Mouse (Mus musculus) mature B cell (primary cell): ENCODE data around the gene Ces1a.

Source experiments
- in situ Hi-C: fragments of 300-500 bp; cut with MboI; formaldehyde crosslinking; loops from 2 replicates; pipeline ENCODE4 v1.14.3; 2019

The Ces1a gene

GRCm38 (mm10) chr8:93048092-93048491, at the start of gene Ces1a:
Gene Ces1a (minus strand): TSS chr8:93048192.
- in situ Hi-C loops = no loop called here

DNA sequence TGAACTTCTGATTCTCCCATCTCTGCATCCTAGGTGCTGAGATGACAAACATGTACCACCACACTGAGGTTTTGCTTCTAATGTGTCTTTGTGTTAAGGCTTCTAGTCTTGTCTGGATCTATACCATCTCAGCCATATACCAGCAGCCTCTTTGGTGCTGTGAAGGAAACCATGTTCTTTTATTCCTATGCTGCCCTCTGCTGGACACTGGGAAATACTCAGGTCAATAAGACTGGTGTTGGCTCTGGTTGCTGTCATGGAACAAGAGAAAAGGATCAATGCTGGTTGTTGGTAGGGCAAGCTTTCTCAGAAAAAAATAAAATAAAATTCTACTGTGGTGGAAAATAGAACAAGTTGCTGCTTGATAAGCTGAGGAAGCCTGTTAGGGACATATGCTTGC, 47.4 kb upstream of the Ces1a start:
- in situ Hi-C loops = no loop called here

DNA sequence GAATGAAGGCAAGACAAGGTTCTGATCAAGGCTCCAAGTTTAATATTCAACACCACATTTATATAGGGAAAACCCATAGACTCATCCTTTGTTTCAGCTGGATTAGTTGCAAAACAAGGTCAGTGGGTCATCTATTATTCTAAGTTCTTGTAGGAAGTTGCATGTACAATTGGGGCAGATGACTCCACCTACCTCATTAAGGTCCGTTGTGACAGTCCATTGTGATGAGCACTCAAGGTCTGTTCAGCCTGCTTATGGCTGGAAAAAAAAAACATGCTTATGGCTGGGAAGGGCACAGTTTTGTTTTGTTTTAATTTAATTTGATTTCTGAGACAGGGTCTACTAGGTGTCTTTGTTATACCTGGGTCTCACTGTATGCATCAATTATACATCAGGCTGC, 43.3 kb upstream of the Ces1a start:
- in situ Hi-C loops = no loop called here

DNA sequence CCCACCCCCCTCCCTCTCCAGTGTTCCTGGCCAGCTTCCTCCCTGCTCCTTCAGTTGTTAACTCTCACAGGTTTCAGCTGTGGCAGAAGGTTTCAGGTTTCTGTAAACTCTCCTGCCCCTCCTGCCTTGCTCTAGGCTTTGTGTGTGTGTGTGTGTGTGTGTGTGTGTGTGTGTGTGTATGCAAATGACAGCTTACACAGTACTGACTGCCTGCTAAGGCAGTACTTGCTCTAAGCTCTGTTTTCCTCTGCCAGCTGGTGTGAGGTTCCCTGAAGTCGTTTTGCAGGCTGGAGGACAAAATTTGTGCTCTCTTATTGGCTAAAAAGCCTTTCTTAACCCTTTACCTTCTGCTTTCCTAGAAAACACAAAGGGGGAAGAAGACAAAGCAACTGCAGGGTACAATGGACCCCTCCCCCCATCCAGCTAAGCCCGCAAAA, 40.7 kb upstream of the Ces1a start:
- in situ Hi-C loops = no loop called here

DNA sequence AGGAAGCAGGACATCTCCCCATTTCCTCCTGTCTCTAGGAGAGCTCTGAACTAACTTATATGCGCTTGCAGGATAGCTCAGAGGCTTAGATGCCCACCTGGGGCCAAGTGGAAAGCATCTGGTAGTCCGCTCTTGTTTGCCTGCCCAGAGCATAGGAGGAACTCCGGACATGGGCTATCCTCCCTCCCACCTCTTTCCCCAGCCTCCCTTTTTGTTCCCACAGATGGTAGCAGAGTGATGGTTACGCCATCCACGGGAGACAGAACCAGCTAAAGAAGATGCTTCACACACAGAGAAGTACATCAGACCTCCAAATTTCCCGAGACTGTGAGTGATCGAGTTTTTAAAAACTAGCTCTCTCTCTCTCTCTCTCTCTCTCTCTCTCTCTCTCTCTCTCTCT, 40.2 kb upstream of the Ces1a start:
- in situ Hi-C loops = no loop called here

GRCm38 (mm10) chr8:93079887-93080286, 31.9 kb upstream of the Ces1a start, which contains the start of gene Ces1b:
Gene Ces1b (minus strand): TSS chr8:93080017.
- in situ Hi-C loops = no loop called here

DNA sequence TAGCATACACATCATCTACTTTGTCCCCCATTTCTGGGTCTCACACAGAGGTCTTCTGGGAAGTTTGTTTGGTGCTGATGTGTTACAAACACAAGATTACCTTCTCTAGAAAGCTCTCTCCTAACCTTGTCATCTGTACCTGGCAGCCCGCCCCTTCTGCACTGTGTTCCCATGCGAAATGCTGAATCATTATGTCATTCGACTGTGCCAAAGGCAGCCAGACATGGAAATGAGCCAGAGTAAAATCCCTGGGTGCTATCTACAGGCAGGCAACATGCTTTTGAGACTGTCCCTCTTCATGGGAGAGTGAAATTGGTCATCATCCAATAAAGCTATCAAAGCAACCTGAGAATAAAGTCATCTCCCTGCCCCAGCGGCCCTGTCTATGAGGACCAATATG, 27.3 kb upstream of the Ces1a start:
- in situ Hi-C loops = no loop called here

- in situ Hi-C loops = no loop called here
These were observed 15.6 kb upstream of the Ces1a start for GRCm38 (mm10) chr8:93063416-93064117.

DNA sequence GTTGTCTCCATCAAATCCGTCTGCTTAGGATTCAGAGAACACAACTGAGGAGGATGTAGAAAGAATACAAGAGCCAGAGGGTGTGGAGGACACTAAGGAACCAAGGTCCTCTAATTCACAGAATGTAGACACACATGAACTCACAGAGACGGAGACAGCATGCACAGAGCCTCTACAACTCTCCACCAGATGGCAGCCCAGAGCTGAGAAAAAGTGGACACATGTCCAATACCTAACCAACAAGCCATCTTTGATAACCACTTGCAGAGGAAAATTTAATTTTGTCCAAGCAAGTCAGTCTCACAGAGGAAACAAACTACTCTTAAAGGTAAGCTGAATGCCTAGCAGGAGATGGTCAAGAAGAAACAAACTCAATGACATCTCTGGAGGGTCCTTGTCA, 11.2 kb upstream of the Ces1a start:
- in situ Hi-C loops = no loop called here

DNA sequence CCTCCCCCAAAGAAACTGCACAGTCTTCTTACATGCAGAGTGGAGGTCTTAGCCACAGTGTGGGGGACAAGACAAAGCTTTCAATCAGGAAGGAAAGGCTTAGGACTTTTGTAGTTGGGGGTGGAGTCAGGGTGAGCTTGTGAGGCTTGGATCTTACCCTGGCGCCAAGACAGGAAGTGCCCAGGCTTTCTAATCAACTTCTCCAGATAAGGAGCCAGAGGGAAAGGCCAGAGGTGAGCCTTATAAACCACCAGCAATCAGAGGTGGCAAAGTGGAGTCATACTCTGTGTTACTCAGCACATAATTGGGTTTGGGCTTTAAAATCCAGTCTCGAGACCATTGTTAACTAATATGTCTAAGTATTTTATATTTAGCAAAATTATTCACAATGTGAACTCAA, 7.2 kb upstream of the Ces1a start:
- in situ Hi-C loops = no loop called here

DNA sequence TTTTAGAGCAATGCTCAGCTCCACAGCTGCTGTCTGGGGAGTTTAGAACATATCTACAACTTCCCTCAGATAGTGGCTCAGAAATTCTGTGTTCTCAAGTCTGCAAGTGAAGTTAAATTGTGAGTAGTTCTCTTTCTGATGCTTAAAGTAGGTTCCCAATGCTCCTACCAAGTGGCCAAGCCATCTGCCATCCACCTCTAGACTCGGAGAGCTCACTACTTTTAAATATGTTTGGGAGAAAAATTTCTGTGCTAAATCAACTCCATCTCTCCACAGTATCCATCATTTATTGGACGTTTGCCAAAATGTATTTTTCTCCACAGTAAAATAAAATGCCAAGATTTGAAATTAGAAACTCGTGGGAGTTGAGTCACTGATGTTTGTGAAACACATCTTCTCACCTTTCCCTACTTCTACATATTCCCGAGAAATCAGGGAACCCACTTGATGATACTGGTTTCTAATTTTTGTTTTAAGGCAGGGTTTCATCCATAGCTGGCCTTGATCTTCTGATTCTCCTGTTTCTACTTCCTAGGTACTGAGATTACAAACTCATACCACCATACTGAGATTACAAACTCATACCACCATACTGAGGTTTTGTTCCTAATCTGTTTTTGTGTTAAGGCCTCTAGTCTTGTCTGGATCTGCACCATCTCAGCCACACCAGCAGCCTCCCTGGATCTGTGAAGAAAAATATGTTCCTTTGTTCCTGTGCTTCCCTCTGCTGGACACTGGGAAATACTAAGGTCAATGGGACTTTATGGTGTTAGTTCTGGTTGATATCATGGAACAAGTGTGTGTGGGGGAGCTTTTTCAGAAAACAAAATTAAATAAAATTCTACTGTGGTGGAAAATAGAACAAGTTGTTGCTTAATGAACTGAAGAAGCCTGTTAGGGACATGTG, 771 bp upstream of the Ces1a start:
- in situ Hi-C loops = no loop called here

- in situ Hi-C loops = no loop called here
These were observed 4.9 kb downstream of the Ces1a start for GRCm38 (mm10) chr8:93043083-93043482.

DNA sequence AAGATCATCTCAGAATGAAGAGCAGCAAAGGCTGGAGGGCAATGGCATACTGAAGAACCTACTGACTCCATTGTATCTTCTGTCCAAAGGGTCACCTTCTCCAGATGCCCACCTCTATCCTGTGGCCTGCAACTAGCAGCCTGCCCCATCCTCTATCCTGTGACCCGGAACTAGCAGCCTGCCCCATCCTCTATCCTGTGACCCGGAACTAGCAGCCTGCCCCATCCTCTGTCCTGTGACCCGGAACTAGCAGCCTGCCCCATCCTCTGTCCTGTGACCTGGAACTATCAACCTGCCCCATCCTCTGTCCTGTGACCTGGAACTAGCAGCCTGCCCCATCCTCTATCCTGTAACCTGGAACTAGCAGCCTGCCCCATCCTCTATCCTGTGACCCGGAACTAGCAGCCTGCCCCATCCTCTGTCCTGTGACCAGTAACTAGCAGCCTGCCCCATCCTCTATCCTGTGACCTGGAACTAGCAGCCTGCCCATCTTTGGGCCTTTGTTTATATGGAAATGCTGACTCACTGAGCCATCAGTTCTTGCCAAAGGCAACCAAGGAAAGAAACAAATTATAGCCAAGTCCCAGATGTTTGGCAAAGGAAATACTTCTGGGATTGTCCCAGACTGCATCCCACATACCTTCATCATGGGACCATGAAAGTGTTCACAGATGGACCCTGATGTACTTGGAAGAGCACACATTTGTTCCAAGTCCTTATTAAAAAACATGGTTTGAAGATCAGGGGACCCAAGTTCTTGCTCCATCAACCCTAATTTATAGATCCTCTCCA, 7.0 kb downstream of the Ces1a start:
- in situ Hi-C loops = no loop called here

GRCm38 (mm10) chr8:93040256-93040655, 7.7 kb downstream of the Ces1a start:
- in situ Hi-C loops = no loop called here

DNA sequence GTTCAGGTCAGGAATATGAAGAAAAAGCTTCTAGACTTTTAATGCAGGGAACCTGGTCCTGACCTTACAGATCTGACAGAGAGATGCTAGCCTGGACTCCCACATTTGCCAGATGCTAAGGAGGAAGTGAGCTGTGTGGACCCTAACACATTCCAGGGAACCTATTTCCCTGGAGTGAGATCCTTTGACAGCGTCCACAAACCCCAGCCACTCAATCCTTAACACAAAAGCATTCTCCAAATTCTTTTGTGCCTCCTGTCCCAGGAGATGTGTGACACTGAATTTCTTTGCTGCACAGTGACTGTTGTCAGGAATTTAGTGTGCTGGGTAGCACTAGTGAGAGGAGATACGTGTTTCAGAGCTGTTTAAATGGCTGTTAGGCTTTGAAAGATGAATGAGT, 9.2 kb downstream of the Ces1a start:
- in situ Hi-C loops = no loop called here

DNA sequence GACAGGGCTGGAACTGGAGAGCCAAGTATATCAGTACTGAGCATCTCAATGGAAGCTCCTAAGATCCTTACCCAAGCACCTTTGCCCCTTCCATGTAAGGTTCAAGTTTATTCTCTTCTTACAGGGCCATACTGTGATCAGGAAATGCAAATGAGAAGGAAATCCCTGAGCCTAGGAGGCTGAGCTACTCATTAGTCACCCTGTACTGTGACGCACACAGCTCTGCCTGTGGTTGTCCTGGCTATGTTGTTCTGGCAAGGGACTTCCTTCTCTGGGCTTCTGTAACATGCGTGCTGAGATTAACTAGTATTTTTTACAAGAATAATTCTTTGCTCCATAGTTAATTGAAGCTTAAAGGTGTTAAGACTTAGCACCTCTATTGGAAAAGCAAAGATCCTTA, 17.3 kb downstream of the Ces1a start:
- in situ Hi-C loops = no loop called here

DNA sequence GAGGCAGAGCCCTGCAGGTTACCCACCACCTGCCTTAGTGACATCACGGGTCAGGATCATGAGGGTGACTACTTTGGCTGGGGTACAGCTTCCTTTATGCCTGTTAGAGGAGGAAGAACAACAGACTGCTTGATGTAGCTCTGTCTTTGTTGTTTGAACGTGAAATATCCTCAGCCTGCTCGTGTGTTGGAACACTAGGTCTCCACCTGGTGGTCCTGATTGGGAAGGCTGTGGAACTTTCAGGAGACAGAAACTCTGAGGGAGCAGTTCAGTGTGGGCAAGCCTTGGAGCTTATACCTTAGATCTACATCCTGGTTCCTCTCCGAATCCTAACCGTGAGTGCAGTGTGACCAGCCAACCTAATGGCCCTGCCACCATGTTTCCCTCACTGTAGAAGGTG, 26.3 kb downstream of the Ces1a start:
- in situ Hi-C loops = no loop called here

DNA sequence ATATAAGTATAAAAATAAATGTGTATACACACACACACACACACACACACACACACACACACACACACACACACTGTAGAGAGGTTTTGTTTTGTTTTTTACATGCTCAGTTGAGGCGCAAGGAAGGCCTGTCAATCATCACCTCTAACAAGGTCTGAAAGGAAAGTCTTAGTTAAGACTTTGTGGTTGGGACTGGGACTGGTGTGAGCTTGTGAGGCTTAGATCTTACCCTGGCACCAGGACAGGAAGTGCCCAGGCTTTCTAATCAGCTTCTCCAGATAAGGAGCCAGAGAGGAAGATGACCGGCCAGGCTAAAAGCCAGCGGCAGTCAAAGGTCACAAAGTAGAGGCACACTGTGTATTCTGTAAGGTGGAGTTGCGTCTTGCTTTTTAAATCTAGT, 33.7 kb downstream of the Ces1a start:
- in situ Hi-C loops = no loop called here

DNA sequence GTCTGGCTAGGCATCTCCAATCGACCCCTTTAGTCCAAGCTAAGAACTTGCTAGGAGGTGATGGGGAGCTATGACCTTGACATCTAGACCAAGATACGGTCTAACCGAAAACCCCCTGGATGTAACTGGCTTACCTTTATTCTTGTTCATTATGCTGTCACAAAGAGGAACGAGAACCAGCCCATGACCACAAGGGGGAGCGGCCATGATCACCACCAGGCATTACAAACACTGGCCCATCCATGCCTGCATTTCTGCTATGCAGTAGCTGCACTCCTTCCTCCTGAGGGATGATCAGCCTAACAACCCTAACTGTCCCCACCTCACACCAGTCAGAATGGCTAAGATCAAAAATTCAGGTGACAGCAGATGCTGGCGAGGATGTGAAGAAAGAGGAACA, 35.8 kb downstream of the Ces1a start:
- in situ Hi-C loops = no loop called here

- in situ Hi-C loops = no loop called here
These were observed 36.6 kb downstream of the Ces1a start for GRCm38 (mm10) chr8:93011439-93011838.

DNA sequence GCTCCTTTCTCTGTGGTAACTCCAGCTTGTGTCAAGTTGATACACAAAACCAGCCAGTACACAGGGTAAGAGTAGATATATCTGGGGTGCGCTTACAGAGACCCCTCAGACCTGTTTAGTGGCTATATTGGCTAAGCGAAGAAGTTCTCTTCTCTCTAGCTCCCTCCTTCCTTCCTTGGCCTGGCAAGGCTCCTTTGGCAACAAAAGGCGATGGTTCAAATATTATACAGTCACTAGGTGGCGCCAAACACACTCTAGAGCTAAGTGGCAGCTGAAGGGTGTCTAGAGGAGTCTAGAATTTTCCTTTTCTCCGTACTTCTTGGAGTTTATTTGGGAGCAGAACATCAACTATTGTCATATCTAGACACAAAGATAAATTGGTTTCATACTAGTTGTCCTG, 37.7 kb downstream of the Ces1a start:
- in situ Hi-C loops = no loop called here

- in situ Hi-C loops = no loop called here
These were observed 49.4 kb downstream of the Ces1a start for GRCm38 (mm10) chr8:92998600-92998999.
